Mouse (Mus musculus) thymus, adult 2 months (tissue): ENCODE measurements around the gene Dapl1.

Source experiments
- CTCF ChIP-seq: fragments of 200-500 bp; IDR thresholded peaks from 2 replicates; pipeline ENCODE4 v1.5.1; 2012; ENCODE audit warnings: mild to moderate bottlenecking, control low read depth, low read length, moderate library complexity, borderline replicate concordance; ENCODE audit not compliant: control insufficient read depth, poor library complexity, insufficient read depth; ENCODE audit errors: extremely low read depth
- POLR2A ChIP-seq: fragments of 200-500 bp; IDR thresholded peaks from 2 replicates; pipeline ENCODE4 v1.6.1; 2012; ENCODE audit warnings: mild to moderate bottlenecking, low read length, control low read depth, moderate library complexity; ENCODE audit not compliant: control insufficient read depth, poor library complexity, insufficient read depth; ENCODE audit errors: extremely low read depth

- TF ChIP-seq CTCF (no peak), POLR2A (no peak)
Observed at GRCm38 (mm10) chr2:59541121-59541887, 56.9 kb downstream of the Dapl1 start.
